23 mouse cellular contexts compared by ENCODE assay signal in the genomic region with DNA sequence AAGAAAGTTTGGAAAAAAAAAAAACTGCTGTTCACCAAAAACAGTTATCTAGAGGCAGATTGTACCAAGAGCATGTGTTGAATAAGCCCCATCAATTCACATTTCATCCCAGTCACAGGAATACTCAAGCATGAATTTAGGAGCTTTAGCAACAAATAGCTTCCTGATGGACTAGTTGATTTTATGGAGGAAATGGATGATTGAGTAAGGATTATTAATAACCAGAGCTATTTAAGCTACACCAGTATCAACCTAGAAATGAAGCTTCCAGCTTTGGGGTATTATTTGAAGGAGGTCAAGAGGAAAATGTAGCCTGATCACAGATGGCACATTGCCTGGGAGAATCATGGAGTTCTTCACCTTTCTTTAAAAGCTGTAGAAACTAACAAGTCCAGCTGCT. TPM values are rescaled to one million over a fixed set of nuclear protein-coding genes. Genes with fewer than 3 reads are reported as not detected.
DNase-seq lines count a peak whose midpoint lies in the region.
"Had no signal": no experiment of that assay in that cellular context is flagged by ENCODE, and none has a peak within 500 bp of the region (broad histone marks: within the 10 kb centered on the region; RNA-seq: fewer than 3 reads in every experiment).

No protein-coding gene starts in this region.

- peak; percentile 82 for DNase-seq in Muller cell, postnatal 12 days (ENCODE audit: inconsistent ontology term)
- DNase-seq in retina, embryonic 14.5 days (ENCODE audit: low spot score), result peak; percentile 57
- peak; percentile 30 for DNase-seq in retina, postnatal 1 day
- DNase-seq in thymus, postnatal 0 days (ENCODE audit: low spot score), result no peak
- no peak for DNase-seq in heart, embryonic 10.5 days (ENCODE audit: low spot score)
- no peak for DNase-seq in lung, adult 18-20 months
- DNase-seq: adrenal gland, adult 2 months; adrenal gland, adult 8-10 months; adrenal gland, postnatal 10 days; adrenal gland, postnatal 14 days; adrenal gland, postnatal 25 days; adrenal gland, postnatal 36 days; B cell, adult 2 months; cerebellum, adult 11 months; cerebellum, adult 11-12 months; cerebellum, adult 18-20 months; cerebellum, adult 2 months had no signal

- no peaks in the 10 kb centered on the region for H3K9me3 ChIP-seq in heart, embryonic 10.5 days

- no peak overlapping the region for H3K4me3 ChIP-seq in heart, embryonic 10.5 days

- no peaks in the 10 kb centered on the region for H3K36me3 ChIP-seq in heart, embryonic 10.5 days
- H3K36me3 ChIP-seq: G1E had no signal

- H3K27ac ChIP-seq in heart, embryonic 10.5 days, result no peak overlapping the region

- no peaks in the 10 kb centered on the region for H3K4me1 ChIP-seq in heart, embryonic 10.5 days

- no peaks in the 10 kb centered on the region for H3K27me3 ChIP-seq in heart, embryonic 10.5 days (ENCODE audit: insufficient read depth, poor library complexity, severe bottlenecking)
- H3K27me3 ChIP-seq: CH12.LX, Patski had no signal

RNA-seq across cellular contexts. Expression of a gene that starts 57.9 kb away (rescaled TPM):
- polyA plus RNA-seq in thymus, postnatal 0 days (2015; fragmentation: Nextera tagmentation; extraction: Ambion mirVana), result 1.4 and 2.0 TPM in 2 replicates
- polyA plus RNA-seq in heart, embryonic 10.5 days (2016; fragmentation: Nextera tagmentation; extraction: Ambion mirVana), result 11.1 and 17.6 TPM in 2 replicates
- polyA plus RNA-seq: activated CD4-positive, CD25-positive, alpha-beta regulatory T cell, adult 4 months; C2C12; CD4-positive, CD25-positive, alpha-beta regulatory T cell, adult 4 months; G1E; Patski had no signal

Comparison
In these comparisons a context has a peak if more than half of its experiments do, and no peak if none do; other contexts are left out.
1. DNase-seq: peak in Muller cell, postnatal 12 days (single experiment), retina, embryonic 14.5 days (single experiment) and retina, postnatal 1 day (single experiment); none in thymus, postnatal 0 days (single experiment), heart, embryonic 10.5 days (single experiment) and lung, adult 18-20 months (0 of 2).